Mouse (Mus musculus): ENCODE measurements around the gene Prkag3.

Gene Prkag3

GRCm38 (mm10) chr1:74748643-74749271 lies at the start of gene Prkag3:
Gene Prkag3 (minus strand): TSS chr1:74749221.
- no peak for DNase-seq (ENCODE audit: low spot score)

- no peak for DNase-seq (ENCODE audit: low spot score)
Measured at GRCm38 (mm10) chr1:74797459-74797858, 48.4 kb upstream of the Prkag3 start.

- DNase-seq (ENCODE audit: low spot score) = no peak
Measured at GRCm38 (mm10) chr1:74795145-74795529, 46.1 kb upstream of the Prkag3 start.

- DNase-seq (ENCODE audit: low spot score) = no peak
Measured at GRCm38 (mm10) chr1:74794487-74795144, 45.6 kb upstream of the Prkag3 start.

- no peak for DNase-seq (ENCODE audit: low spot score)
Measured at GRCm38 (mm10) chr1:74792831-74793660, 44.0 kb upstream of the Prkag3 start.

GRCm38 (mm10) chr1:74791249-74791648 lies 42.2 kb upstream of the Prkag3 start, which contains the start of gene Wnt10a:
Gene Wnt10a (plus strand): TSS chr1:74791516.
- no peak for DNase-seq (ENCODE audit: low spot score)

GRCm38 (mm10) chr1:74790095-74790494 lies 41.1 kb upstream of the Prkag3 start:
- no peak for DNase-seq (ENCODE audit: low spot score)

- DNase-seq (ENCODE audit: low spot score) = no peak
Measured at GRCm38 (mm10) chr1:74788603-74789176, 39.7 kb upstream of the Prkag3 start.

- peak; percentile 73 for DNase-seq (ENCODE audit: low spot score)
Measured at GRCm38 (mm10) chr1:74787846-74788245, 38.8 kb upstream of the Prkag3 start.

- no peak for DNase-seq (ENCODE audit: low spot score)
Measured at GRCm38 (mm10) chr1:74784041-74784759, 35.2 kb upstream of the Prkag3 start.

- DNase-seq (ENCODE audit: low spot score) = no peak
Measured at GRCm38 (mm10) chr1:74783554-74783953, 34.5 kb upstream of the Prkag3 start.

GRCm38 (mm10) chr1:74782045-74782444 lies 33.0 kb upstream of the Prkag3 start:
- DNase-seq (ENCODE audit: low spot score) = no peak

- no peak for DNase-seq (ENCODE audit: low spot score)
Measured at GRCm38 (mm10) chr1:74778934-74779486, 30.0 kb upstream of the Prkag3 start.

- DNase-seq (ENCODE audit: low spot score) = no peak
Measured at GRCm38 (mm10) chr1:74775816-74776215, 26.8 kb upstream of the Prkag3 start.

- no peak for DNase-seq (ENCODE audit: low spot score)
Measured at GRCm38 (mm10) chr1:74774062-74774461, 25.0 kb upstream of the Prkag3 start.

- DNase-seq (ENCODE audit: low spot score) = peak; percentile 55
Measured at GRCm38 (mm10) chr1:74773136-74773535, 24.1 kb upstream of the Prkag3 start.

- no peak for DNase-seq (ENCODE audit: low spot score)
Measured at GRCm38 (mm10) chr1:74771931-74772620, 23.1 kb upstream of the Prkag3 start.

GRCm38 (mm10) chr1:74771845-74771930 lies 22.7 kb upstream of the Prkag3 start, which contains the start of gene Wnt6:
Gene Wnt6 (plus strand): TSS chr1:74771892.
- no peak for DNase-seq (ENCODE audit: low spot score)

- DNase-seq (ENCODE audit: low spot score) = no peak
Measured at GRCm38 (mm10) chr1:74771467-74771844, 22.4 kb upstream of the Prkag3 start.

GRCm38 (mm10) chr1:74770727-74771466 lies 21.9 kb upstream of the Prkag3 start:
- no peak for DNase-seq (ENCODE audit: low spot score)

GRCm38 (mm10) chr1:74763081-74763480 lies 14.1 kb upstream of the Prkag3 start:
- no peak for DNase-seq (ENCODE audit: low spot score)

All from ovary, postnatal 10 days (tissue).